Mouse (Mus musculus): ENCODE data around the gene Prkcz.

GRCm38 (mm10) chr4:155332253-155332652 lies 28.9 kb downstream of the Prkcz start:
- TF ChIP-seq POLR2A (IDR thresholded peaks at IDR 0.05; ENCODE audit: insufficient read depth, low read length), result no peak
- no peak for TF ChIP-seq CTCF (IDR thresholded peaks at IDR 0.05; ENCODE audit: low read depth, low read length)
- no peak for TF ChIP-seq EP300 (IDR thresholded peaks at IDR 0.05; ENCODE audit: insufficient read depth, low read depth, low read length)
